Mouse (Mus musculus) heart, embryonic 15.5 days (tissue): ENCODE results near the gene Slc41a1. TPM values are rescaled to one million over a fixed set of nuclear protein-coding genes. Genes with fewer than 3 reads are reported as not detected.

Experiments used
- ATAC-seq: fragments of 200-750 bp; cut with Nextera tagmentation; replicated peaks from 2 replicates; pipeline ENCODE4 v1.8.0; 2017; ENCODE audit warnings: low read depth, moderate TSS enrichment; ENCODE audit not compliant: insufficient number of reproducible peaks, insufficient read depth, low FRiP score
- H3K27ac ChIP-seq: fragments of 300-500 bp; sonication (generic); 2 replicates; pipeline ENCODE4 v1.5.1; 2015; ENCODE audit warnings: mild to moderate bottlenecking, inconsistent platforms
- H3K27me3 ChIP-seq: fragments of 300-500 bp; sonication (generic); 2 replicates; pipeline ENCODE4 v1.6.1; 2015; ENCODE audit warnings: inconsistent platforms
- H3K36me3 ChIP-seq: fragments of 300-500 bp; sonication (generic); 2 replicates; pipeline ENCODE4 v1.6.1; 2015; ENCODE audit warnings: mild to moderate bottlenecking, inconsistent platforms
- H3K4me1 ChIP-seq: fragments of 300-500 bp; sonication (generic); replicated peaks from 2 replicates; pipeline ENCODE4 v1.6.1; 2015; ENCODE audit warnings: inconsistent platforms
- H3K4me2 ChIP-seq: fragments of 300-500 bp; sonication (generic); 2 replicates; pipeline ENCODE4 v1.6.1; 2015; ENCODE audit warnings: inconsistent platforms, mild to moderate bottlenecking, moderate library complexity
- H3K4me3 ChIP-seq: fragments of 300-500 bp; sonication (generic); 2 replicates; pipeline ENCODE4 v1.5.1; 2015; ENCODE audit warnings: mild to moderate bottlenecking, inconsistent platforms
- H3K9ac ChIP-seq: fragments of 300-500 bp; sonication (generic); 2 replicates; pipeline ENCODE4 v1.6.1; 2015; ENCODE audit warnings: mild to moderate bottlenecking, inconsistent platforms
- H3K9me3 ChIP-seq: fragments of 300-500 bp; sonication (generic); replicated peaks from 2 replicates; pipeline ENCODE4 v1.6.1; 2016; ENCODE audit warnings: inconsistent platforms
- WGBS: fragments of 180-500 bp; shearing (Covaris S2); methylation state at CpG from one replicate; pipeline ENCODE4 v1.1.7; 2015; ENCODE audit warnings: mixed read lengths; 5-methylcytosine and 5-hydroxymethylcytosine counted together
- polyA plus RNA-seq: library from polyadenylated mRNA; unstranded; fragments of >200 nt; fragmentation: Nextera tagmentation; extraction: Ambion mirVana; gene quantifications from 2 replicates; pipeline ENCODE4 v1.2.1, GENCODE M21; 2015

The Slc41a1 gene
- polyA plus RNA-seq, 1 experiment from 2014 or later, result 8.9 TPM

DNA sequence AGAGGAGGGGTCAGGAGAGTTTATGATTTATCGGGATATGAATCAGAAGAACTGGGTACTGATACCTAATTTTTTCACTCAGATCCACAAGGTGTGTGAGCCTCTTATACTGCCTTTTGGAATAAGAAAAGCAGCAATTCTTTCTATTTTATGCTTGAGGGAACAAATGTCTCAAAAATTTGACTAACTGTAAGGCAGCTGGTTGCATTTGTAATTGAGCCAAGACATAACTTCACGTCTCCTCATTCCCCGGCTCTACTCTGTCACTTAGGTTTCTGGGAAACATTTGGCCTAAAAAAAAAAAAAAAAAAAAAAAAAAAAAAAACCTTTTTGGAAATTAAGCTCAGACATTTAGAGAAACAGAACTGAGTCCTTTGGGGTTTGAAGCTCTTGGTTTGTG is 59.3 kb downstream of the Slc41a1 start:
- no peaks in the 10 kb centered on the region for H3K27me3 ChIP-seq
- 67% methylated on average over 3 of the region's 3 CpGs for WGBS
- no peak for ATAC-seq
- H3K4me3 ChIP-seq, result no peak overlapping the region
- no peak overlapping the region for H3K27ac ChIP-seq
- H3K4me1 ChIP-seq, result no peaks in the 10 kb centered on the region
- H3K4me2 ChIP-seq, result no peak overlapping the region
- H3K36me3 ChIP-seq, result no peaks in the 10 kb centered on the region
- H3K9me3 ChIP-seq, result no peaks in the 10 kb centered on the region
- H3K9ac ChIP-seq, result no peak overlapping the region

DNA sequence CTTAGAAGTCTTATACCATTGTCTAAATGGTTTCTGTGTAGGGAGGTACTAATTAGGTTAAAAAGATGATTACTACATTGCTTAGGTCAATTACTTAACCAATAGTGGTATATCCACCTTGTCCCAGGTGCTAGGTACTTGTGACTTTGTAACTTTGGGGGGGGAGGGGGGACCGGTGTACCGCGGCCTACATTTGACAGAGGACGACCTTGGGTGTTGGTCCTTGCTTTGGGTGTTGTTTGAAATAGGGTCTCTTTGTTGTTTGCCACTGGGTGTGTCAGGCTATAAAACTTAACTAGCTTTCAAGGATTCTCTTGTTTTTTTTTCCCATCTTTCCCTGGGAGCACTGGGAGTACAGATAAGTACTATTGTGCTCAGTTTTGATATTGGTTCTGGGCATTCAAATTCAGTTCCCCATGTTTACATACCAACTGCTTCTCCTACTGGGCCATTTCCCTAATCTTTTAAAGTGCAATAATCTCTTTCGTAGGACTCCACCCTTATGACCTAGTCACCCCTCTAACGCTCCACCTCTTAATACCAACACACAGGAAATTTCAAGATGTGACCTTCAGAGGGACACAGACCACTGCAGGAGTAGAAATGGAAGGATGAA is 62.9 kb downstream of the Slc41a1 start:
- no peak for ATAC-seq
- Histone ChIP-seq H3K9me3 (no peaks in the 10 kb centered on the region), H3K27ac (no peak overlapping the region), H3K9ac (no peak overlapping the region), H3K4me1 (no peaks in the 10 kb centered on the region), H3K36me3 (no peaks in the 10 kb centered on the region), H3K27me3 (no peaks in the 10 kb centered on the region), H3K4me2 (no peak overlapping the region), H3K4me3 (no peak overlapping the region)
- 72% methylated on average over 6 of the region's 6 CpGs for WGBS

GRCm38 (mm10) chr1:131891436-131891835 is 64.1 kb downstream of the Slc41a1 start:
- H3K4me1 ChIP-seq, result no peaks in the 10 kb centered on the region
- H3K4me3 ChIP-seq, result no peak overlapping the region
- no peak overlapping the region for H3K4me2 ChIP-seq
- H3K27ac ChIP-seq, result no peak overlapping the region
- H3K36me3 ChIP-seq, result no peaks in the 10 kb centered on the region
- WGBS, result 75% methylated on average over 4 of the region's 4 CpGs
- H3K9ac ChIP-seq, result no peak overlapping the region
- H3K9me3 ChIP-seq, result no peaks in the 10 kb centered on the region
- H3K27me3 ChIP-seq, result no peaks in the 10 kb centered on the region
- ATAC-seq, result no peak

Other genes starting within 250 kb of the Slc41a1 start
- gene Avpr1b, start 228.3 kb upstream of the Slc41a1 start, polyA plus RNA-seq, result not detected in 2 replicates
- gene Ctse, start 189.2 kb upstream of the Slc41a1 start, polyA plus RNA-seq, result 0.28 and 0.93 TPM in 2 replicates
- gene Rab7b, start 138.8 kb upstream of the Slc41a1 start, polyA plus RNA-seq, result 3.3 and 3.7 TPM in 2 replicates
- 0.08 and 0.22 TPM in 2 replicates for gene Slc26a9, start 83.5 kb upstream of the Slc41a1 start, polyA plus RNA-seq
- 1.4 and 1.8 TPM in 2 replicates for gene Pm20d1, start 30.1 kb upstream of the Slc41a1 start, polyA plus RNA-seq
- gene Rab29, start 39.7 kb downstream of the Slc41a1 start, polyA plus RNA-seq, result 17.3 and 19.3 TPM in 2 replicates
- gene Nucks1, start 83.0 kb downstream of the Slc41a1 start, polyA plus RNA-seq, result 41.6 and 42.3 TPM in 2 replicates
- 4.0 and 6.0 TPM in 2 replicates for gene Slc45a3, start 135.5 kb downstream of the Slc41a1 start, polyA plus RNA-seq
- 14.2 and 20.3 TPM in 2 replicates for gene Elk4, start 180.1 kb downstream of the Slc41a1 start, polyA plus RNA-seq
- 7.2 and 11.2 TPM in 2 replicates for gene Mfsd4a, start 240.6 kb downstream of the Slc41a1 start, polyA plus RNA-seq